Mouse (Mus musculus) MEL (cell line): ENCODE data around the gene Eed. TPM values are rescaled to one million over a fixed set of nuclear protein-coding genes. Genes with fewer than 3 reads are reported as not detected.
A peak's percentile ranks its signal among the peaks of the same experiment; 100 is the strongest.

ENCODE experiments used
- DNase-seq: peaks from one replicate; pipeline ENCODE4 v3.0.0; 2011; ENCODE audit warnings: low read depth, low spot score
- H3K27ac ChIP-seq: 2 replicates; pipeline ENCODE4 v1.5.1; 2012; ENCODE audit warnings: low read depth, mild to moderate bottlenecking, control low read depth, low read length, moderate library complexity; ENCODE audit not compliant: control insufficient read depth
- H3K27me3 ChIP-seq, 2 experiments: fragments of 150-350 bp in 1 of 2; sonication (generic) in 1 of 2; 2 replicates each; pipeline ENCODE4 v1.6.1; 2012; ENCODE audit warnings: low read length in 2 of 2, mild to moderate bottlenecking in 2 of 2, improper control_type of control experiment in 1 of 2, moderate library complexity in 1 of 2; ENCODE audit not compliant: insufficient read depth in 2 of 2, control insufficient read depth in 1 of 2
- H3K36me3 ChIP-seq, 2 experiments: 2 replicates each; pipeline ENCODE4 v1.6.1; 2012 to 2014; ENCODE audit warnings: low read length in 2 of 2, improper control_type of control experiment in 1 of 2, inconsistent platforms in 1 of 2, mild to moderate bottlenecking in 1 of 2; ENCODE audit not compliant: insufficient read depth in 2 of 2, control insufficient read depth in 1 of 2
- H3K4me1 ChIP-seq, 2 experiments: fragments of 150-350 bp in 1 of 2; sonication (generic) in 1 of 2; 2 replicates each; pipeline ENCODE4 v1.6.1; 2012; ENCODE audit warnings: low read length in 2 of 2, improper control_type of control experiment in 1 of 2, mild to moderate bottlenecking in 1 of 2; ENCODE audit not compliant: insufficient read depth in 2 of 2, control insufficient read depth in 1 of 2
- H3K4me3 ChIP-seq, 2 experiments: fragments of 150-350 bp in 1 of 2; sonication (generic) in 1 of 2; 2 replicates each; pipeline ENCODE4 v1.5.1; 2012; ENCODE audit warnings: low read depth in 2 of 2, low read length in 2 of 2, mild to moderate bottlenecking in 2 of 2, moderate library complexity in 2 of 2, control low read depth in 1 of 2, improper control_type of control experiment in 1 of 2; ENCODE audit not compliant: control insufficient read depth in 1 of 2, insufficient read depth in 1 of 2
- H3K79me2 ChIP-seq: 2 replicates; pipeline ENCODE4 v1.6.1; 2012; ENCODE audit warnings: mild to moderate bottlenecking, low read length, moderate library complexity; ENCODE audit not compliant: control insufficient read depth, poor library complexity, insufficient read depth
- H3K9ac ChIP-seq: 2 replicates; pipeline ENCODE4 v1.6.1; 2012; ENCODE audit warnings: low read depth, mild to moderate bottlenecking, control low read depth, low read length, moderate library complexity; ENCODE audit not compliant: control insufficient read depth, poor library complexity, severe bottlenecking
- H3K9me3 ChIP-seq: fragments of 150-350 bp; sonication (generic); replicated peaks from 2 replicates; pipeline ENCODE4 v1.6.1; 2012; ENCODE audit warnings: mild to moderate bottlenecking, low read length, improper control_type of control experiment, moderate library complexity; ENCODE audit not compliant: insufficient read depth
- BHLHE40 ChIP-seq: IDR thresholded peaks from 2 replicates; pipeline ENCODE4 v1.6.1; 2012; ENCODE audit warnings: low read depth, mild to moderate bottlenecking, inconsistent platforms, low read length, improper control_type of control experiment, borderline replicate concordance
- CHD1 ChIP-seq: IDR thresholded peaks from 2 replicates; pipeline ENCODE4 v1.6.1; 2012; ENCODE audit warnings: low read depth, mild to moderate bottlenecking, inconsistent platforms, low read length, improper control_type of control experiment
- ELF1 ChIP-seq: IDR thresholded peaks from 2 replicates; pipeline ENCODE4 v1.6.1; 2014; ENCODE audit warnings: low read depth, mild to moderate bottlenecking, inconsistent platforms, low read length, improper control_type of control experiment, moderate library complexity
- GATA1 ChIP-seq: IDR thresholded peaks from 2 replicates; pipeline ENCODE4 v1.6.1; 2011; ENCODE audit warnings: low read depth, low read length, improper control_type of control experiment
- HCFC1 ChIP-seq: IDR thresholded peaks from 2 replicates; pipeline ENCODE4 v1.6.1; 2012; ENCODE audit warnings: low read depth, mild to moderate bottlenecking, inconsistent platforms, low read length, improper control_type of control experiment, moderate library complexity
- MAX ChIP-seq: IDR thresholded peaks from 2 replicates; pipeline ENCODE4 v1.6.1; 2011; ENCODE audit warnings: low read length, improper control_type of control experiment
- MAZ ChIP-seq: IDR thresholded peaks from 2 replicates; pipeline ENCODE4 v1.6.1; 2012; ENCODE audit warnings: low read depth, mild to moderate bottlenecking, inconsistent platforms, low read length, improper control_type of control experiment
- MEF2A ChIP-seq: IDR thresholded peaks from 2 replicates; pipeline ENCODE4 v1.6.1; 2014; ENCODE audit warnings: low read depth, mild to moderate bottlenecking, inconsistent platforms, low read length, improper control_type of control experiment; ENCODE audit not compliant: poor library complexity, insufficient replicate concordance, severe bottlenecking; ENCODE audit errors: extremely low read depth
- MYC ChIP-seq: IDR thresholded peaks from 2 replicates; pipeline ENCODE4 v1.6.1; 2011; ENCODE audit warnings: low read depth, mild to moderate bottlenecking, low read length, improper control_type of control experiment, moderate library complexity
- NELFE ChIP-seq: IDR thresholded peaks from 2 replicates; pipeline ENCODE4 v1.6.1; 2011; ENCODE audit warnings: low read depth, low read length, improper control_type of control experiment
- NRF1 ChIP-seq: IDR thresholded peaks from 2 replicates; pipeline ENCODE4 v1.6.1; 2014; ENCODE audit warnings: low read depth, mild to moderate bottlenecking, inconsistent platforms, low read length, improper control_type of control experiment, moderate library complexity; ENCODE audit not compliant: poor library complexity, insufficient read depth, severe bottlenecking
- POLR2AphosphoS2 ChIP-seq: IDR thresholded peaks from 2 replicates; pipeline ENCODE4 v1.6.1; 2011; ENCODE audit warnings: low read length, improper control_type of control experiment
- RCOR1 ChIP-seq: IDR thresholded peaks from 2 replicates; pipeline ENCODE4 v1.6.1; 2012; ENCODE audit warnings: low read depth, mild to moderate bottlenecking, inconsistent platforms, low read length, improper control_type of control experiment
- SMC3 ChIP-seq: IDR thresholded peaks from 2 replicates; pipeline ENCODE4 v1.6.1; 2011; ENCODE audit warnings: low read depth, low read length, improper control_type of control experiment
- TAL1 ChIP-seq: IDR thresholded peaks from 2 replicates; pipeline ENCODE4 v1.6.1; 2012; ENCODE audit warnings: mild to moderate bottlenecking, inconsistent platforms, low read length, moderate library complexity, mixed read lengths
- UBTF ChIP-seq: IDR thresholded peaks from 2 replicates; pipeline ENCODE4 v1.6.1; 2012; ENCODE audit warnings: low read depth, mild to moderate bottlenecking, inconsistent platforms, low read length, improper control_type of control experiment, moderate library complexity, borderline replicate concordance; ENCODE audit not compliant: insufficient read depth
- USF1 ChIP-seq: IDR thresholded peaks from 2 replicates; pipeline ENCODE4 v1.6.1; 2014; ENCODE audit warnings: low read depth, mild to moderate bottlenecking, inconsistent platforms, low read length, improper control_type of control experiment, moderate library complexity
- USF2 ChIP-seq, 2 experiments: IDR thresholded peaks; 2 replicates each; pipeline ENCODE4 v1.6.1; 2011 to 2012; ENCODE audit warnings: improper control_type of control experiment in 2 of 2, low read length in 2 of 2, borderline replicate concordance in 1 of 2, inconsistent platforms in 1 of 2, low read depth in 1 of 2, mild to moderate bottlenecking in 1 of 2; ENCODE audit not compliant: insufficient read depth in 1 of 2
- ZC3H11A ChIP-seq: IDR thresholded peaks from 2 replicates; pipeline ENCODE4 v1.6.1; 2012; ENCODE audit warnings: low read depth, mild to moderate bottlenecking, inconsistent platforms, low read length, improper control_type of control experiment
- ZMIZ1 ChIP-seq: IDR thresholded peaks from 2 replicates; pipeline ENCODE4 v1.6.1; 2012; ENCODE audit warnings: low read depth, mild to moderate bottlenecking, inconsistent platforms, low read length, improper control_type of control experiment, moderate library complexity
- ZNF384 ChIP-seq: IDR thresholded peaks from 2 replicates; pipeline ENCODE4 v1.6.1; 2012; ENCODE audit warnings: low read depth, mild to moderate bottlenecking, inconsistent platforms, low read length, improper control_type of control experiment
- polyA plus RNA-seq, 2 experiments: library from polyadenylated mRNA; stranded (reverse) in 1 of 2; unstranded in 1 of 2; fragments of >175 nt in 1 of 2; fragments of >200 nt in 1 of 2; gene quantifications; 2 replicates each; pipeline versions ENCODE4 v1.2.1 to v1.2.4; 2012; ENCODE audit warnings: low replicate concordance in 2 of 2, low read depth in 1 of 2; ENCODE audit not compliant: insufficient read length in 2 of 2, insufficient read depth in 1 of 2, missing spikeins in 1 of 2
- total RNA-seq: library from RNA; depleted of rRNA; stranded (reverse); fragments of 300-350 nt; gene quantifications from 2 replicates; pipeline ENCODE4 v1.2.3, GENCODE M21; 2012

Eed gene
- total and polyA plus RNA-seq, 3 experiments = 94.3 to 668 (median 166) TPM

DNA sequence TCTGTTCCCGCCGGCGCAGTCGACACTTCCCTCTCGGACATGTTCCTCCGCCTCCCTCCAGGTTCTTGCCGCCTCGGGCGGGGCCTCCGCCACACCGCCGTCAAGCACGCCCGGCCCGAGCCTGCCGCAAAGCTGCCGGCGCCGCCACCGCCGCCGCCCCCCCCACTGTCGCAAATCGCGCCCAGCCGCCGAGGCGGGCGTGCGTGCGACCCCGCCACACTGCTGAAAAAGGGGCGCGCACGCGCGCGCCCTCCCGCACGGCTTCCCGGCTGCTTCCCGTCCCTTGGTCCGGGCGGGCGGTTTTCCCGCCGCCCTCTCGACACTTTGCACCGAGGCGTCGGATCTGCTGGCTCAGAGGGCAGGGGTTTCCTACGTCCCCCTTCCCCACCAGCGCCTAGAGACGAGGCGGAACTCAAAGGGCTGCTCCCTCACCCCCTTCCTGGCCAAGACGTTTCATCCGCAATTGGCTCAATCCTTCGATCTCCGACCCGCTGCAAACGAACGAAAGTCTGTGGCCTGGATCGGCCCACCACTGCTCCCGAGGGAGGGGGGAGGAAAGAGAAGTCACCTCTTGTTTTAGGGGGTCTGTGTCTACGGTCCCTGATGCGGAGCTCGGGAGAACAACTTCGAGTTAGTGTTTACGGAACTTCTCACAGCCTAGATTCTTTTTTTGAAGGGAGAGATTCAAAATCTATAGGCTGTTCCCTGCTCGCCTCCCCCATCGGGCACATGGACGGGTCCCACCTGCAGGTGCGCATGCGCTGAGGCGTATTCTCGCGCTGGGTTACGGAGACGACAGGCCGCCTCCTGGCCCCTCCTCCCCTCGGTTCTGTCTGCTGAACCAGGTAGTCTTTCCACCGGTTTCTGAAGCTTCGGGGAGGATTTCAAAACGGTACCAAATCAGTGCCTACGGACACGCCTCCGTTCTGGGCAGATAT lies at the start of gene Eed (continued):
- TF ChIP-seq UBTF (no peak), ZC3H11A (no peak), GATA1 (no peak), MAX (peak; percentile 51; the same call in 1 of the 2 replicates), SMC3 (no peak), BHLHE40 (no peak)

DNA sequence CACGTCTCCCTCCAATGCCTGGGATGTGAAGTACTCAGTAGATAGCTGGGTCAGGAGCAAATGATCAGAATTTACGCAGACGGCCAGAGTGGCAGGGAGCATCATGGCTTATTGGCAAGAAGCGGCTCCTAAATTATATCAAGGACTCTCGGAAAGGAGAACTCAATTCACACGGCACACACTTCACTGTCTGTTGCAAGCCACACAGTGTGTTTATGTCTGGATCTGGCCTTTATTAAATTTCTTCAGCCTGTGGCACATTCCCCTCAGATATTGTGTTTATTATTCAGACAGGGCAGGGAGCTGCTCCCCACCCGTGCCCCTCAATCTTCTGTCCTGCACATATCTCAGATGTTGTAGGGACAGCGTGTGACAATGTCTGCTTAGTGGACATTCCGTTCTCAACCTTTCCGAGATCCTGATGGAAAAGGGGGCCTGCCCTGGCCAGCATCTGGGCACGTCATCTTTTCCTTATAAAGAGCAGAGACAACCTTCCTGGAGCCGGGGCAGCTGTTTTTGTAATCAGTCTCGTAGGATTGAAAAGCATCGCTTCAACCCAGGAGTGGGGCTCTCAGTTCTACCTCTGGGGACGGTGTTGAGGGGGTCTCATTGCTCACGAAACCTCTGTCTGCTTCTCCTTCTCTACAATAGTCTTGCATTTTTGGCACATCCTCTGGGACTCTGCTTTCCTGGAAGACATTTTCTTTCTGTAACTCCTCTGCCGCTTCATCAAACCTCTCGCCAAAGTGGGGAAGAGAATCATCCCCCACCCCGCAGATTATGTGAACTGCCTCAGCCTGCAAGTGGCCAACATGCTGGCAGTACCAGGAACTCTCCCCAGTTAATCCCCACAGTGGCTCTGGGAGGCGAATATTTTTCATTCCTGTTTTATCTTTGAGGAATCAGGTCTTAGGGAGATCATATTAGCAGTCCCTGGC lies 49.0 kb upstream of the Eed start:
- DNase-seq = no peak
- H3K27ac ChIP-seq = no peak overlapping the region
- no peak for TF ChIP-seq MAX
- no peak for TF ChIP-seq MEF2A

DNA sequence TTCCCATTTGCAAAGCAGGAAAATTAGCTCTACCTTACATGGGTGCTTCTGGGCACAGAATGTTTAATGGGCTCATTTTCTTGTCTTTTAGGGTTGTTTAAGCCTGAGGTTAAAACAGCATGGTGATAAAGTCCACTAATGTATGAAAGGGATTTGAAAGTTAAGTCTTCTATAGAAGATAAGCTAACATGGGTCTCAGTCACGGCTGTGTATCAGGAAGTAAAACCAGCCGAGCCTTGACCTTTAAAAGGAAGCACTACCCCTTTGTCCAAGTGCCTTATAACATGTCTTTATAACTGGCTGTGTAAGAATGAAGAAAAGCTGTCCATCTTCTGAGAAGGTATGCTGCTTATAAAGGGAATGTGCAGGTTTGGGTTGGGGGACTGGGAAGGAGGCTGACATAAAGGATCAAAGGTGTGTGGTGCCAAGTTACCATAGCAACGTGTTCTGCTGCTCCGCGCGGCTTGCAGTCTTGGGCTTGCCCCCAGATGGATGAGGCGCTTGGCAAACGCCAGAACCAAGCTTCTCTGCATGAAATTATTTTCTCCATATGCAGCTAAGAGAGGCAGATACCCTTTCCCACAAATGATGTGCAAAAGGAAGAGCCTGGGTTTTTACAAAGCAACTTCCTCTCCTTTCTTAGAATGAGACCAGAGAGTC lies 48.2 kb upstream of the Eed start:
- Histone ChIP-seq H3K4me3 (no peak overlapping the region), H3K9ac (no peak overlapping the region)
- TF ChIP-seq HCFC1 = no peak
- TF ChIP-seq ELF1 = no peak
- TF ChIP-seq ZMIZ1 = no peak
- TF ChIP-seq MAZ = no peak
- TF ChIP-seq SMC3 = no peak
- no peak for TF ChIP-seq MAX
- TF ChIP-seq ZNF384 = no peak
- no peak for TF ChIP-seq NRF1
- TF ChIP-seq MYC = no peak
- no peak for TF ChIP-seq USF2 (IDR thresholded peaks at IDR 0.05; ENCODE audit: borderline replicate concordance in 1 of 2, insufficient read depth in 1 of 2, low read depth in 1 of 2, low read length in 2 of 2)
- TF ChIP-seq POLR2AphosphoS2 = no peak
- TF ChIP-seq UBTF = no peak
- TF ChIP-seq GATA1 = no peak
- TF ChIP-seq RCOR1 = no peak
- no peak for TF ChIP-seq NELFE
- TF ChIP-seq TAL1 = no peak
- no peak for TF ChIP-seq USF1
- TF ChIP-seq CHD1 = no peak
- TF ChIP-seq, all 39 proteins: peak for 0
- H3K4me1 ChIP-seq = peaks cover 0 to 9% of the 10 kb centered on the region in 2 experiments; a peak in 3 of 4 replicates
- no peaks in the 10 kb centered on the region for H3K79me2 ChIP-seq
- H3K36me3 ChIP-seq = peaks cover 0 to 5% of the 10 kb centered on the region in 2 experiments; a peak in 1 of 4 replicates
- no peaks in the 10 kb centered on the region for H3K9me3 ChIP-seq
- no peaks in the 10 kb centered on the region; a peak in 1 of 4 replicates for H3K27me3 ChIP-seq
- DNase-seq = no peak
- no peak overlapping the region for H3K27ac ChIP-seq

More for the DNA sequence above, 49.0 kb upstream of the Eed start:
- H3K36me3 ChIP-seq = peaks cover 0 to 3% of the 10 kb centered on the region in 2 experiments; a peak in 1 of 4 replicates
- H3K9me3 ChIP-seq = no peaks in the 10 kb centered on the region
- H3K9ac ChIP-seq = no peak overlapping the region
- H3K79me2 ChIP-seq = no peaks in the 10 kb centered on the region
- no peak overlapping the region for H3K4me3 ChIP-seq
- peaks cover 0 to 5% of the 10 kb centered on the region in 2 experiments; a peak in 2 of 4 replicates for H3K4me1 ChIP-seq
- no peaks in the 10 kb centered on the region; a peak in 1 of 4 replicates for H3K27me3 ChIP-seq
